Mouse (Mus musculus) fat pad, adult 2 months (tissue): ENCODE data around the gene Nol12.

Experiments used
- DNase-seq: peaks from one replicate; pipeline ENCODE4 v3.0.0-alpha.2; 2011; ENCODE audit warnings: low read depth, low spot score; ENCODE audit errors: extremely low read depth

Nol12 gene

GRCm38 (mm10) chr15:78990970-78991525, 56.3 kb downstream of the Nol12 start:
- no peak for DNase-seq

- no peak for DNase-seq
Observed at GRCm38 (mm10) chr15:78992235-78992634, 57.5 kb downstream of the Nol12 start.

GRCm38 (mm10) chr15:78992925-78993324, 58.2 kb downstream of the Nol12 start:
- no peak for DNase-seq
